Mouse (Mus musculus): ENCODE measurements around the gene Wscd2. TPM values are rescaled to one million over a fixed set of nuclear protein-coding genes. Genes with fewer than 3 reads are reported as not detected.

Wscd2 gene
- total and polyA plus RNA-seq, 3 experiments: 0.26 to 1.5 (median 0.34) TPM

DNA sequence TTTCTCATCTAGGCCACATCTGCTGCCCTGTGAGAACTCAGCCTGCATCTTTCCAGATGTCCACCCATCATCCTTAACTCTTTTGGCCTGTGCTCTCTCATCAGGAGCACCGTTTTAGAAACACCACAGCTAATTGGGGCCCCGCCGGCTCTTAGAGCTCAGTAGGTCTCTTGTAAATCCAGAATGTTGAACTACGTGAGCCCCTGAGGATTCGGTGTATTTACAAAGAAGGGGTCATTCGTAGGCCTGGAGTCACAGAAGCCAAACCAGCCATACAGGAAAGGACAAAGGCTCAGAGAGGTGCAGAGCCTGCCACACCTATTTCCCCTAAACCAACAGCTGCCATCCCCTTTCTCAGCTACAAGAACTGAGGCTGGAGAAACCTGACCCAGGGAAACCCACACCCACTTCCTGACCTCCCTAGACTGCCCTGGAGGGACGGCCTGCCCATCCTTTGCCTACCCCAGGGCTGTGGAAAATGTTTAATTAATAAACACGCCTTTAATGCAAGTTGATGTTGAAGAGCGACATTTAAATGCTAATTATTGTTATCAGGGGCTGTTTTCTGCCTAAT, 106.7 kb downstream of the Wscd2 start:
- Histone ChIP-seq H3K4me1 (ENCODE audit: control insufficient read depth, insufficient read depth, low read length) (no peaks in the 10 kb centered on the region), H3K27ac (no peak overlapping the region), H3K79me2 (replicated peaks; ENCODE audit: control insufficient read depth, insufficient read depth, low read length) (no peaks in the 10 kb centered on the region), H3K9ac (ENCODE audit: low read depth, low read length) (no peak overlapping the region), H3K4me3 (no peak overlapping the region), H3K36me3 (ENCODE audit: control insufficient read depth, insufficient read depth, low read length) (no peaks in the 10 kb centered on the region), H3K27me3 (ENCODE audit: control insufficient read depth, insufficient read depth, low read length) (no peaks in the 10 kb centered on the region)
- WGBS: 66% methylated on average over 9 of the region's 9 CpGs
- DNase-seq: no peak
- TF ChIP-seq POLR2A (IDR thresholded peaks at IDR 0.05; ENCODE audit: insufficient read depth, low read depth, low read length) (no peak), EP300 (IDR thresholded peaks at IDR 0.05; ENCODE audit: insufficient read depth, low read depth, low read length) (no peak), CTCF (IDR thresholded peaks at IDR 0.05) (no peak)
- intact Hi-C loops (cut with DNase I): no loop called here

GRCm38 (mm10) chr5:113600181-113600580, 110.0 kb downstream of the Wscd2 start:
- H3K27ac ChIP-seq: no peak overlapping the region
- no peak overlapping the region for H3K9ac ChIP-seq (ENCODE audit: low read depth, low read length)
- H3K79me2 ChIP-seq (replicated peaks; ENCODE audit: control insufficient read depth, insufficient read depth, low read length): no peaks in the 10 kb centered on the region
- TF ChIP-seq CTCF (IDR thresholded peaks at IDR 0.05): no peak
- TF ChIP-seq EP300 (IDR thresholded peaks at IDR 0.05; ENCODE audit: insufficient read depth, low read depth, low read length): no peak
- no peak for TF ChIP-seq POLR2A (IDR thresholded peaks at IDR 0.05; ENCODE audit: insufficient read depth, low read depth, low read length)
- no peak for DNase-seq
- intact Hi-C loops (cut with DNase I): no loop called here
- H3K27me3 ChIP-seq (ENCODE audit: control insufficient read depth, insufficient read depth, low read length): no peaks in the 10 kb centered on the region
- H3K4me1 ChIP-seq (ENCODE audit: control insufficient read depth, insufficient read depth, low read length): no peaks in the 10 kb centered on the region
- no peak overlapping the region for H3K4me3 ChIP-seq
- no peaks in the 10 kb centered on the region for H3K36me3 ChIP-seq (ENCODE audit: control insufficient read depth, insufficient read depth, low read length)
- 80% methylated on average over 3 of the region's 3 CpGs for WGBS

DNA sequence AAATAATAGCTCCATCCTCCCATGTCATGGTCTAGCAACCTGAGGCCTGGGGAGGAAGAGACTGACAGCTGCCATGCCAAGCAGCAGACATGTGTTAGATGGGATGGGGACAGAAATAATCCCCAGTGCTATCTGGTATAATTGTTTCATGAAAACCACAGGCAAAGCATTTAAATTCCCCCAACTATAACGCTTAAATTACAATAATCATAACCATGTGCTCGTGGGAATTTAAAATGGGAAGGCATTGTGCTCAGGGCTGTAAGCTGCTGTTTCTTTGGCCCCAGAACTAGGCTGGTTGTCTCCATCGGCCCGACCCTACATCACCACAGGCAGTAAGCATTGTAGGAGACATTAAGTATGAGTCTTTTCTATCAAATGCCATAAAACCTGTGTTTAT, 110.7 kb downstream of the Wscd2 start:
- DNase-seq: no peak
- no peaks in the 10 kb centered on the region for H3K79me2 ChIP-seq (replicated peaks; ENCODE audit: control insufficient read depth, insufficient read depth, low read length)
- WGBS: 83% methylated on average over 4 of the region's 4 CpGs
- no peaks in the 10 kb centered on the region for H3K4me1 ChIP-seq (ENCODE audit: control insufficient read depth, insufficient read depth, low read length)
- intact Hi-C loops (cut with DNase I): no loop called here
- H3K9ac ChIP-seq (ENCODE audit: low read depth, low read length): no peak overlapping the region
- H3K36me3 ChIP-seq (ENCODE audit: control insufficient read depth, insufficient read depth, low read length): no peaks in the 10 kb centered on the region
- no peak overlapping the region for H3K27ac ChIP-seq
- no peak overlapping the region for H3K4me3 ChIP-seq
- TF ChIP-seq EP300 (IDR thresholded peaks at IDR 0.05; ENCODE audit: insufficient read depth, low read depth, low read length): no peak
- no peak for TF ChIP-seq POLR2A (IDR thresholded peaks at IDR 0.05; ENCODE audit: insufficient read depth, low read depth, low read length)
- no peak for TF ChIP-seq CTCF (IDR thresholded peaks at IDR 0.05)
- H3K27me3 ChIP-seq (ENCODE audit: control insufficient read depth, insufficient read depth, low read length): no peaks in the 10 kb centered on the region

DNA sequence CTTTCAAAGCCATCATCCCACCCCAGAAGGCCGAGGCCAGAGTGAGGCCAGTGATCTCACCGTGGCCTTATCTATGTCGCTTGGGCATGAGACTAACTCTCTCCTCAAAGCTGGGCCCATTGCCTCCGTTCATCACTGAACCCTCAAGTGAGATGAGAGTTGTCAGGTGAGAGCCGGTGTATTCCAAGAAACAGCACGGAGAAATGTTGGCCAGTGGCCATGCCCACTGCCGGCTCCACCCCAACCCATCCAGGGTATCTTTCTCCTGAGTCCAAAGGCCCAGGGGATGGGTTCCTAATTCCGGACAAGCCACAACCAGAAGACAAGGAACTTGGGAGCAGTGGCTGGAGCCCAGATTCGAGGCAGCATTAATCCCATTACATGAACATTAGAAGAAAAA, 113.3 kb downstream of the Wscd2 start:
- Histone ChIP-seq H3K9ac (ENCODE audit: low read depth, low read length) (no peak overlapping the region), H3K4me1 (ENCODE audit: control insufficient read depth, insufficient read depth, low read length) (peaks cover 5% of the 10 kb centered on the region; the same call in 1 of the 2 replicates), H3K27me3 (ENCODE audit: control insufficient read depth, insufficient read depth, low read length) (no peaks in the 10 kb centered on the region), H3K36me3 (ENCODE audit: control insufficient read depth, insufficient read depth, low read length) (no peaks in the 10 kb centered on the region), H3K79me2 (replicated peaks; ENCODE audit: control insufficient read depth, insufficient read depth, low read length) (no peaks in the 10 kb centered on the region), H3K4me3 (no peak overlapping the region), H3K27ac (no peak overlapping the region)
- WGBS: 63% methylated on average over 9 of the region's 9 CpGs
- DNase-seq: no peak
- intact Hi-C loops (cut with DNase I): no loop called here
- TF ChIP-seq EP300 (IDR thresholded peaks at IDR 0.05; ENCODE audit: insufficient read depth, low read depth, low read length): no peak
- TF ChIP-seq CTCF (IDR thresholded peaks at IDR 0.05): no peak
- no peak for TF ChIP-seq POLR2A (IDR thresholded peaks at IDR 0.05; ENCODE audit: insufficient read depth, low read depth, low read length)

DNA sequence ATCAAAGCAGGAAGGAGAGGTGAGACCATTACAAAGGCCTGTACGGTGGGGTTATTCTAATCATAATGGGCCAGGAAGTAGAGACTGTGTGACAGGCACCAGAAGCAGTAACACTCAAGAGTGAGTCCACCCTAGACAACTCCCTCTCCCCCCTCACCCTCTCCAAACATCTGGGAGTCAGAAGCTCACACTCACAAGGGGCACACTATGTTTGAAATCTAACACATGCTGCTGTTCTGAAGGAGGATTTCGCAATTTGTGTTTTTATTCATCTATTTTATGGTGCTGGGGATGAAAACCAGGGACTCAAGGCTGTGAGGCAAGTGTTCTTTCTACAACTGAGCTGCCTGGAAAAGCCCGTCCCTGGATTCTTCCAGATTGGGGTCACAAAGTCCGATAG, 114.6 kb downstream of the Wscd2 start:
- Histone ChIP-seq H3K4me1 (ENCODE audit: control insufficient read depth, insufficient read depth, low read length) (peaks cover 7% of the 10 kb centered on the region), H3K36me3 (ENCODE audit: control insufficient read depth, insufficient read depth, low read length) (no peaks in the 10 kb centered on the region), H3K27me3 (ENCODE audit: control insufficient read depth, insufficient read depth, low read length) (no peaks in the 10 kb centered on the region), H3K4me3 (no peak overlapping the region), H3K79me2 (replicated peaks; ENCODE audit: control insufficient read depth, insufficient read depth, low read length) (no peaks in the 10 kb centered on the region), H3K27ac (no peak overlapping the region), H3K9ac (ENCODE audit: low read depth, low read length) (no peak overlapping the region)
- TF ChIP-seq CTCF (IDR thresholded peaks at IDR 0.05) (no peak), EP300 (IDR thresholded peaks at IDR 0.05; ENCODE audit: insufficient read depth, low read depth, low read length) (no peak), POLR2A (IDR thresholded peaks at IDR 0.05; ENCODE audit: insufficient read depth, low read depth, low read length) (no peak)
- 63% methylated on average over 4 of the region's 4 CpGs for WGBS
- no peak for DNase-seq
- intact Hi-C loops (cut with DNase I): loop anchor here (5.0 kb wide), 1 partner anchor 48 kb away; the partner anchor contains the start of gene Cmklr1

- TF ChIP-seq CTCF (IDR thresholded peaks at IDR 0.05) (no peak), EP300 (IDR thresholded peaks at IDR 0.05; ENCODE audit: insufficient read depth, low read depth, low read length) (no peak), POLR2A (IDR thresholded peaks at IDR 0.05; ENCODE audit: insufficient read depth, low read depth, low read length) (no peak)
- 70% methylated on average over 3 of the region's 3 CpGs for WGBS
- H3K9ac ChIP-seq (ENCODE audit: low read depth, low read length): no peak overlapping the region
- no peak overlapping the region for H3K4me3 ChIP-seq
- intact Hi-C loops (cut with DNase I): loop anchor here (5.0 kb wide), 1 partner anchor 46 kb away; the partner anchor contains the start of gene Cmklr1
- H3K27ac ChIP-seq: no peak overlapping the region
- DNase-seq: no peak
- H3K27me3 ChIP-seq (ENCODE audit: control insufficient read depth, insufficient read depth, low read length): no peaks in the 10 kb centered on the region
- no peaks in the 10 kb centered on the region for H3K36me3 ChIP-seq (ENCODE audit: control insufficient read depth, insufficient read depth, low read length)
- peaks cover 7% of the 10 kb centered on the region for H3K4me1 ChIP-seq (ENCODE audit: control insufficient read depth, insufficient read depth, low read length)
- no peaks in the 10 kb centered on the region for H3K79me2 ChIP-seq (replicated peaks; ENCODE audit: control insufficient read depth, insufficient read depth, low read length)
Measured at GRCm38 (mm10) chr5:113606121-113606520, 116.0 kb downstream of the Wscd2 start.

All from heart, adult 2 months (tissue).